Comparison of ENCODE assay signal across 13 mouse cellular contexts in genomic region chr3:73435241-73435640, GRCm38 (mm10).
"Had no signal": no experiment of that assay in that cellular context is flagged by ENCODE, and none has a peak within 500 bp of the region (broad histone marks: within the 10 kb centered on the region; RNA-seq: fewer than 3 reads in every experiment).

No protein-coding gene starts in this region.

- H3K4me2 ChIP-seq: liver, embryonic 11.5 days; lung, embryonic 14.5 days; midbrain, embryonic 11.5 days; midbrain, embryonic 15.5 days; neural tube, embryonic 12.5 days had no signal

- H3K9ac ChIP-seq: lung, embryonic 14.5 days; midbrain, embryonic 15.5 days; neural tube, embryonic 12.5 days had no signal

- H3K36me3 ChIP-seq: limb, embryonic 10.5 days; midbrain, embryonic 15.5 days; neural tube, embryonic 12.5 days had no signal

- H3K9me3 ChIP-seq: limb, embryonic 10.5 days; midbrain, embryonic 15.5 days; neural tube, embryonic 12.5 days had no signal

- H3K4me1 ChIP-seq: limb, embryonic 10.5 days; midbrain, embryonic 15.5 days; neural tube, embryonic 12.5 days had no signal

- ATAC-seq: midbrain, embryonic 15.5 days had no signal

- H3K27ac ChIP-seq: layer of hippocampus, adult 2 months; limb, embryonic 10.5 days; midbrain, embryonic 15.5 days; neural tube, embryonic 12.5 days had no signal

- H3K27me3 ChIP-seq: midbrain, embryonic 15.5 days; neural tube, embryonic 12.5 days had no signal

- DNase-seq: kidney, postnatal 10 days; kidney, postnatal 4 days; lung, embryonic 14.5 days; lung, postnatal 10 days; lung, postnatal 4 days; right cerebral cortex, postnatal 25 days; thymus, postnatal 4 days had no signal

- H3K4me3 ChIP-seq: layer of hippocampus, adult 2 months; limb, embryonic 10.5 days; midbrain, embryonic 15.5 days; neural tube, embryonic 12.5 days had no signal
